Mouse (Mus musculus): ENCODE results near the gene Epor.

DNA sequence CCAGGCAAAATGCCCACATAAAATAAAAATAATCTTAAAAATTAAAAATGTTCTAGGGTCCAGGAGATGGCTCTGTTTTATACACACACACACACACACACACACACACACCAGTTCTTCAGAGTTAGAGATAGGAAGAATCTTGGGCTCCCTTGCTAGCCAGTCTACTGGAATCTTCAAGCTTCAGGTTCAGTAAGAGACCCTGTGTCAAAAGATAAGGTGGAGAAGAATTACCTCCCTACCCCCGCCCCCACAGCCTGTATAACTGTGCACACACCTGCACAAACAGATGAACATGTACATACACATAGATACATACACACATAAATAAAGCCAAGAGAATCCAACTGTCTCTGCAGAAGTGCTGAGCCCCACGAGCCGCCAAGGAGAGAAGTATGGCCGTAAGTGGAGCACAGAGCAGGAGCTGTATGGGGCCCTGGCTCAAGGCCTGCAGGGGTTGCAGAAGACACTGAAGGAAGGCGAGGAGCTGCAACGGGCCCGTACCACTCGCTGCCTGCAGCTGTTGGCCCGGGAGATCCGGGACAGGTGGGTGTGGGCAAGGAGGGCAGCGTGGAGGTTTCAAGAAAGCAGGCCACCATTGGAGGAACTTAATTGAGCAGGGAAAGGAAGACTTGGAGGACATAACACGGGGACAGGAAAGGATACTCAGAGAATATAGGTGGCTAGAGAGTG, 30.7 kb downstream of the Epor start:
- TF ChIP-seq POLR2A (IDR thresholded peaks at IDR 0.05; ENCODE audit: low read depth, low read length) = no peak
- no peak for TF ChIP-seq TCF12 (IDR thresholded peaks at IDR 0.05; ENCODE audit: low read depth, low read length)
- TF ChIP-seq USF2 (conservative IDR thresholded peaks at IDR 0.05; ENCODE audit: low read depth, low read length) = no peak
- no peak for TF ChIP-seq BHLHE40 (IDR thresholded peaks at IDR 0.05; ENCODE audit: low read depth, low read length)
- no peak for TF ChIP-seq ZNF384 (IDR thresholded peaks at IDR 0.05; ENCODE audit: low read depth, low read length)
- no peak for TF ChIP-seq MAX (IDR thresholded peaks at IDR 0.05; ENCODE audit: low read length)
- no peak for TF ChIP-seq E2F4 (IDR thresholded peaks at IDR 0.05; ENCODE audit: insufficient replicate concordance, low read depth, low read length)
- no peak for TF ChIP-seq CTCF (conservative IDR thresholded peaks at IDR 0.05 in 1 of 2, IDR thresholded peaks at IDR 0.05 in 1 of 2; ENCODE audit: low read depth in 2 of 2, low read length in 2 of 2)
- TF ChIP-seq MEF2A (IDR thresholded peaks at IDR 0.05; ENCODE audit: borderline replicate concordance, low read depth, low read length) = no peak
- TF ChIP-seq CHD2 (IDR thresholded peaks at IDR 0.05; ENCODE audit: low read length) = no peak
- TF ChIP-seq EP300 (IDR thresholded peaks at IDR 0.05; ENCODE audit: low read length) = no peak
- TF ChIP-seq SIN3A (IDR thresholded peaks at IDR 0.05; ENCODE audit: low read length) = no peak
- no peak for TF ChIP-seq MYC (IDR thresholded peaks at IDR 0.05; ENCODE audit: low read depth, low read length)
